Mouse (Mus musculus) forebrain, embryonic 14.5 days (tissue): ENCODE measurements around the gene Xpo5. TPM values are rescaled to one million over a fixed set of nuclear protein-coding genes. Genes with fewer than 3 reads are reported as not detected.

Experiments used
- ATAC-seq: fragments of 200-750 bp; cut with Nextera tagmentation; 2 replicates; pipeline ENCODE4 v1.8.0; 2017; ENCODE audit warnings: mild to moderate bottlenecking, moderate library complexity
- DNase-seq: peaks from one replicate; pipeline ENCODE4 v3.0.0-alpha.2; 2015; ENCODE audit warnings: low spot score
- H3K27ac ChIP-seq: fragments of 300-500 bp; sonication (generic); 2 replicates; pipeline ENCODE4 v1.5.1; 2014; ENCODE audit warnings: low read depth, mild to moderate bottlenecking, control low read depth, low read length, moderate library complexity
- H3K27me3 ChIP-seq: fragments of 300-500 bp; sonication (generic); replicated peaks from 2 replicates; pipeline ENCODE4 v1.6.1; 2014; ENCODE audit warnings: low read length, control low read depth, mixed read lengths; ENCODE audit not compliant: control insufficient read depth, insufficient read depth
- H3K36me3 ChIP-seq: fragments of 300-500 bp; sonication (generic); 2 replicates; pipeline ENCODE4 v1.6.1; 2014; ENCODE audit warnings: low read length, control low read depth; ENCODE audit not compliant: control insufficient read depth, insufficient read depth
- H3K4me1 ChIP-seq: fragments of 300-500 bp; sonication (generic); 2 replicates; pipeline ENCODE4 v1.6.1; 2014; ENCODE audit warnings: antibody characterized with exemption, low read length, control low read depth; ENCODE audit not compliant: control insufficient read depth, insufficient read depth
- H3K4me2 ChIP-seq: fragments of 300-500 bp; sonication (generic); 2 replicates; pipeline ENCODE4 v1.6.1; 2014; ENCODE audit warnings: mild to moderate bottlenecking, control low read depth, low read length
- H3K4me3 ChIP-seq: fragments of 300-500 bp; sonication (generic); 2 replicates; pipeline ENCODE4 v1.5.1; 2014; ENCODE audit warnings: low read depth, low read length, control low read depth
- H3K9ac ChIP-seq: fragments of 300-500 bp; sonication (generic); 2 replicates; pipeline ENCODE4 v1.6.1; 2014; ENCODE audit warnings: mild to moderate bottlenecking, low read length, control low read depth, moderate library complexity
- H3K9me3 ChIP-seq: fragments of 300-500 bp; sonication (generic); replicated peaks from 2 replicates; pipeline ENCODE4 v1.6.1; 2016; ENCODE audit warnings: low read length, control low read depth, mixed read lengths; ENCODE audit not compliant: control insufficient read depth
- WGBS: fragments of 180-500 bp; shearing (Covaris S2); extraction: QIAGEN DNeasy Blood & Tissue Kit; methylation state at CpG from one replicate; pipeline ENCODE4 v1.1.7; 2014; 5-methylcytosine and 5-hydroxymethylcytosine counted together
- polyA plus RNA-seq: library from polyadenylated mRNA; unstranded; fragments of >200 nt; fragmentation: Nextera tagmentation; extraction: Ambion mirVana; gene quantifications from 2 replicates; pipeline ENCODE4 v1.2.1, GENCODE M21; 2014

Xpo5 gene
- polyA plus RNA-seq, 1 experiment from 2014 or later, result 50.9 TPM

DNA sequence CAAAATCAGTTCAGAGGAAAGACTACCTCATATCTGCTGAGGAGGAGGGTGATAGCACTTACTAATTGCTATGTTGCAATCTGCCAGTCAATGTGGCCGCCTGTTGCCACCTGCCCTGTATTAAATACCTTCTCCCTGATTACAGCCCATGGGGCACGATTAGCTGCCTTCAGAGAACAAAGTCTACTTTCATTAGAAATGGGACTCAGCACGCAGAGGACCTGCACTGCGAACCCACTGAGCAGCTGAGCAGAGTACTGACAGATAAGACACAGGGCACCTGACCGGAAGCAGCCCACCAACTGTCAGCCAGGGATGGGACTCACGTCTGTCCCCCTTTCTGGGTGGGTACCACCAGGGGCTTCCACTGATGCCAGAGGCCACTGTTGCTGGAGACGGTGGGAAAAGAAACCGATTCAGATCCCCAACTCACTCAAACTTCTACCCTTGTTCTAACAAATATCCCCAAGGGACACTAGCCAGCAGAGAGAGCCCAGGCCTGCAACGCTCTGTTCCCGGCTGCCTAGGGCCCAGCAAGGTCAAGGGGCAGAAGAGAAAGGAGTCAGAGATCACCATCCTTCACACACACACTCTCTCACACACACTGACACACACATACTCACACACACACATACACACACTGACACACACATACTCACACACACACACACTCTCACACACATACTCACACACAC, 65.6 kb downstream of the Xpo5 start:
- WGBS, result 84% methylated on average over 10 of the region's 10 CpGs
- ATAC-seq (no peak), DNase-seq (no peak)
- H3K9ac ChIP-seq, result no peak overlapping the region
- H3K4me2 ChIP-seq, result no peak overlapping the region
- no peaks in the 10 kb centered on the region for H3K4me1 ChIP-seq
- peaks cover 40% of the 10 kb centered on the region for H3K36me3 ChIP-seq
- no peaks in the 10 kb centered on the region for H3K9me3 ChIP-seq
- H3K27me3 ChIP-seq, result no peaks in the 10 kb centered on the region
- H3K27ac ChIP-seq, result no peak overlapping the region
- H3K4me3 ChIP-seq, result no peak overlapping the region

DNA sequence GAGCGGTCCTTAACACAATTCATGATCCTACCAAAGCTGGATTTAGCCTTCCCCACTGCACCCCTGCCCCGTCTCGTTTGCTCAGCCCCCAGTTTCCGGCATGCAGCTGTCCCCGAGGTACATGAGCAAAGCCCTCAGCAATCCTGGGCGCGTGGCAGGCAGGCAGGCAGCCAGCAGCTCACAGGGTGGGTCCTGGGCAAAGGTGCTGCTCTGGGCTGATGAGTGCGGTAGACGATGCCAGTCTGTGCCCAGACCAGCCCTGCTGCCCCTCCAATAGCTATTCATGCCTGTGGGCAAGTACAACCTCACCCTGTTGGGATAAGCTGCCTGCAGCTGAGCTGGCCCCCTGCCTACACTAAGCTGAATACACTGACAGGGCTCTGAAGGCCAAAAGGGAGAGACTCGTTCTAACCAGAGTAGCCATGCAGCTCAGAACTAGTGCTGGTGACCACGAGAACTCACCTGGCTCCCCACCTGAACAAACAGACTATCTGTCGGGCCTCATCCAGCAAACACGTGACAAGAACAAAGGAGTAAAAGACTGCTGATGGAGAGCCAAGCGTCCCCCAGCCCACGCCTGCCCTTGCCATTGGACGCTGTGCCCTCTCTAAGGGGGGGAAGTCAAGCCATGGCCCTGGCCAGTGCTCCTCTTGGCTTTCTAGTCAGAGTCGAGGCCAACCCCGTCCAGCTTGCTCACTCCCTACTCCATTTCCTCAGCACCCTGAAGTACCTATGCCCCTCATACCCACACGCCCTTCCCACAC, 67.4 kb downstream of the Xpo5 start:
- Histone ChIP-seq H3K4me3 (no peak overlapping the region), H3K4me1 (no peaks in the 10 kb centered on the region), H3K27me3 (no peaks in the 10 kb centered on the region), H3K9ac (no peak overlapping the region), H3K4me2 (no peak overlapping the region), H3K9me3 (no peaks in the 10 kb centered on the region), H3K27ac (no peak overlapping the region), H3K36me3 (peaks cover 36% of the 10 kb centered on the region)
- 84% methylated on average over 19 of the region's 19 CpGs for WGBS
- DNase-seq, result no peak
- ATAC-seq, result no peak

DNA sequence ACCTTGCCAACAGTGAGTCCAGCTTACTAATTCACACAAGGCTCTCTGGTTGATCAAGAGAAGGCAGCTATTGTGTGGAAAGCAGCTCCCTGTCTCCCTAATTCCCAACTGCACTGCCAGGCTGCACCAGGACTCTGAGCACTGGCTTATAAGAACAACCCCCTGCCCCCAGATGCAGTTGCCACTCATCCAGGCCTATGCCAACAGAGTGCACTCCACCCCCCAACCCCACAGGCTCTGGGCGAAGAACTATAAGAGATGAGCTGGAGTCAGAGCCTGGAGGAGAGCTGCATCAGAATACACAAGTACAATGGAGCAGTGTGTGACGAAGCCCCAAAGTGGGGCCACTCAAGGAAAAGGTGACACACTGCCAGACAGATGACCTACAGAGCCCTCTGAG, 69.5 kb downstream of the Xpo5 start:
- H3K36me3 ChIP-seq, result peaks cover 40% of the 10 kb centered on the region

DNA sequence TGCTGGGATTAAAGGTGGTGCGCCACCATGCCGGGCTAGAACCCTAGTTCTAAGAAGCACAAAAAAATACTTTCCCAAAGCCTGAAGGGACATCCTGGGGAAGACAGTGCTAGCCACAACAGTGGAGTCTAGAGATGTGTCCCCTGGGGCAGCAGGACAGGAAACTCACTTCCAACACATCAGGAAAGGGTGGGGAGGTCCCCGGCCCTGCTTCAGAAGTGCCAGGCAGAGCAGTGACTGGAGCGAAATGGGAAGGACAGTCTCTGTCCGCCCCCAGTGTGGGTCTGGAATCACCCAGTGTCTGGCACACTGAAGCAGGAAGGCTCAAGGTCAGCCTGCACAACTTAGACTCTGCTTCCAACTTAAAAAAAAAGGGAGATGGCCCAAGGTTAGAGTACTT, 70.1 kb downstream of the Xpo5 start:
- WGBS, result 87% methylated on average over 5 of the region's 5 CpGs
- H3K36me3 ChIP-seq, result peaks cover 42% of the 10 kb centered on the region
- no peak overlapping the region for H3K4me2 ChIP-seq
- no peaks in the 10 kb centered on the region for H3K4me1 ChIP-seq
- ATAC-seq (no peak), DNase-seq (no peak)
- no peak overlapping the region for H3K27ac ChIP-seq
- no peaks in the 10 kb centered on the region for H3K9me3 ChIP-seq
- H3K9ac ChIP-seq, result no peak overlapping the region
- no peak overlapping the region for H3K4me3 ChIP-seq
- H3K27me3 ChIP-seq, result no peaks in the 10 kb centered on the region

More for the DNA sequence above, 69.5 kb downstream of the Xpo5 start:
- no peak for ATAC-seq
- Histone ChIP-seq H3K4me3 (no peak overlapping the region), H3K9ac (no peak overlapping the region), H3K27ac (no peak overlapping the region), H3K9me3 (no peaks in the 10 kb centered on the region), H3K4me1 (no peaks in the 10 kb centered on the region), H3K4me2 (no peak overlapping the region), H3K27me3 (no peaks in the 10 kb centered on the region)
- no peak for DNase-seq
- WGBS, result 84% methylated on average over 2 of the region's 2 CpGs

DNA sequence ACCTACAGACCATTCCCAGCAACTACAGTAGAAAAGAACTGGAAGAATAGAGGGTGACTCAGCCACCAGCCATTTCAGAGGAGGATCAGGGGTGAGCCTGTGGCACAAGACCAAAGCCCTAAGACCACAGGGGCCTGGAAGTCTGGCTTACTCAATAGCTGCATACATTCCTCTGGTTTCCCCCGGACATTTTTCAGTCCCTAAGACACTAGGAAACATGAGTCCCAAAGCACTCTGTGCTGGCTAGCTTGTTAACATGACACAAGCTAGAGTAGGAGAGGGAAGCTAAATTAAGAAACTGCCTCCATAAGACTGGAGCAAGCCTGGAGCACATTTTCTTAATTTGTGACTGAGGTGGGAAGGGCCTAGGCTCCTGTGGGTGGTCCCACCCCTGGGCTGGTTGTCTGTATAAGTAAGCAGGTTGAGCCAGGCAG, 71.2 kb downstream of the Xpo5 start:
- Histone ChIP-seq H3K36me3 (peaks cover 52% of the 10 kb centered on the region), H3K9ac (no peak overlapping the region), H3K27me3 (no peaks in the 10 kb centered on the region), H3K4me1 (no peaks in the 10 kb centered on the region), H3K27ac (no peak overlapping the region), H3K4me2 (no peak overlapping the region), H3K4me3 (no peak overlapping the region), H3K9me3 (no peaks in the 10 kb centered on the region)
- ATAC-seq (no peak), DNase-seq (no peak)
- WGBS, result 63% methylated on average over 1 of the region's 1 CpGs

DNA sequence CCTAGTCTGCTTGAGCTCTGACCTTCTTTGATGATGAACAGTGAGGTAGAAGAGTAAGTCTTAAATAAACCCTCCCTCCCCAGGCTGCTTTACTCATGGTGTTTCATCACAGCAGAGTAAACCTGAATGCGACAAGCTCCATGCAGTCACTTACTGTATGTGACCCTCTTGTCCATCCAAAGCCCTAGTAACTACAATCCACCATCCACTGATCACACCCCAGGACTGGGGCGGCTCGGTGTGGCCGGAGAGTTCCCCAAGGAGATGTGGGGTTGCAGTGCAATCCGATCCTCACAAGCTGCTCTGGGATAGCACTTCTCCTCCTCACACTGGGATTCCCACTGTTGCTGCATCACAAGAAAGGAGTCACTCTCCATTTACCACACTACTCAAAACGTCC, 71.9 kb downstream of the Xpo5 start:
- no peak for ATAC-seq
- no peak for DNase-seq

DNA sequence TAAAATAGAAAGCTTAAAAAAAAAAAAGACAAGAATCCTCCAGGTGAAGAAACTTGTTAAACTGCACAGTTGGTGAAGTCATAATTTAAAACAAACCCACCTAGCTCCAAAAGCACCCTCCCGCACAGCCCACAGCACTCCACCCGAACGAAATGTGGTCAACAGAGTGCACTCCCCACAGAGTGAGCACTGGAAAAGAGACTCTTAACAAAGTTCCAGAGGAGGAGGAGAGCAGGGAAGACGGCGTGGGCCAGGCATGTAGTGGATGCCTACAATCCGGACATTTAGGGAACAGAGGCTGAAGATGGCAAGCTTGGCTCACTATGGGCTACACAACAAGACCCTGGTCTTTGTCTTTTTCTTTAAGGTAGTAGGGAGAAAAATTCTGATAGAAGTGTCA, 72.5 kb downstream of the Xpo5 start:
- Histone ChIP-seq H3K27me3 (no peaks in the 10 kb centered on the region), H3K9me3 (no peaks in the 10 kb centered on the region), H3K36me3 (peaks cover 56% of the 10 kb centered on the region), H3K4me1 (no peaks in the 10 kb centered on the region), H3K4me2 (no peak overlapping the region), H3K9ac (no peak overlapping the region), H3K4me3 (no peak overlapping the region), H3K27ac (no peak overlapping the region)
- 92% methylated on average over 6 of the region's 6 CpGs for WGBS
- DNase-seq, result no peak
- no peak for ATAC-seq

More for the DNA sequence above, 71.9 kb downstream of the Xpo5 start:
- H3K27me3 ChIP-seq, result no peaks in the 10 kb centered on the region
- H3K9ac ChIP-seq, result no peak overlapping the region
- H3K4me1 ChIP-seq, result no peaks in the 10 kb centered on the region
- no peaks in the 10 kb centered on the region for H3K9me3 ChIP-seq
- H3K4me3 ChIP-seq, result no peak overlapping the region
- no peak overlapping the region for H3K4me2 ChIP-seq
- H3K36me3 ChIP-seq, result peaks cover 56% of the 10 kb centered on the region
- 84% methylated on average over 6 of the region's 6 CpGs for WGBS
- H3K27ac ChIP-seq, result no peak overlapping the region

DNA sequence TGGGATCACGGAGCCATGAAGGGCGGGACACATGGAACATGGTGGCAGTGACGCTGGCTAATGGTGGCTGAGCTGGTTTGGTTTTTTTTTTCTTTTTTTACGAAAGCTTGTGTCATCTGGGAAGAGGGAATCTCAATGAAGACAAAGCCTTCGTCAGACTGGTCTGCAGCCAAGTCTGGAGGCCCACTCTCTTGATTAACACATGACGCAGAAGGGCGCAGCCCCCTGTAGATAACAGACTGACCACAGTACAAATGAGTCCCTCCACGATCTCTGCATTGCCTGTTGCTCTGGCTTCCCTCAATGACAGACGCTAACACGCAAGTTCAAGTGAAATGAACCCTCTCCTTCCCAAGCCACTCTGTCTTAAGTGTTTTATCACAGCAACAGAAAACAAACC, 72.9 kb downstream of the Xpo5 start:
- no peaks in the 10 kb centered on the region for H3K27me3 ChIP-seq
- H3K9ac ChIP-seq, result no peak overlapping the region
- 92% methylated on average over 10 of the region's 10 CpGs for WGBS
- no peaks in the 10 kb centered on the region for H3K9me3 ChIP-seq
- no peak overlapping the region for H3K4me3 ChIP-seq
- no peak overlapping the region for H3K27ac ChIP-seq
- peaks cover 55% of the 10 kb centered on the region for H3K36me3 ChIP-seq
- H3K4me1 ChIP-seq, result no peaks in the 10 kb centered on the region
- no peak overlapping the region for H3K4me2 ChIP-seq
- DNase-seq (no peak), ATAC-seq (no peak)

DNA sequence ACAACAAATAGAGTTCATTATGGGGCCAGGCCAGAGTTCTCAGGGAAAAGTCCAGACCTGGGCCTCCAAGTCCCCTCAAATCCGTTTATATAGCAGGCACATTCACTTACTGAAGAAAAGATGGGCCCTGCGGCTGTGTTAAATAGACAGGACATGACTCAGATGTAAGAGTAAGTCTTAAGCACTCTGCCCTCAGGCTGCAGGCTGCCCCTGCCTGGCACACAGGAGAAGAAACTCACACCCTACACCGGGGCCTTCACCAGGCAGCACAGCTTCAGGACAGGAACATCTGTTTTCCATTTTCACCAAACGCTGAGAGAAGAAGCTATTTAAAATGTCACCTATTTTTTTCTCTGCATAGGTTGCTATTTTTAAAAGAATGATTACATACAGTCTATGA, 75.0 kb downstream of the Xpo5 start:
- Histone ChIP-seq H3K27ac (no peak overlapping the region), H3K9ac (0 out of 2 replicates have a peak overlapping the region, but pooled peaks have one; percentile 13), H3K4me2 (no peak overlapping the region), H3K36me3 (peaks cover 38% of the 10 kb centered on the region), H3K27me3 (no peaks in the 10 kb centered on the region), H3K4me3 (no peak overlapping the region), H3K9me3 (no peaks in the 10 kb centered on the region), H3K4me1 (peaks cover 10% of the 10 kb centered on the region)
- no peak for ATAC-seq
- WGBS, result 87% methylated on average over 4 of the region's 4 CpGs
- no peak for DNase-seq
